Mouse (Mus musculus): ENCODE data around the gene Synpo2. TPM values are rescaled to one million over a fixed set of nuclear protein-coding genes. Genes with fewer than 3 reads are reported as not detected.

Synpo2 gene
- polyA plus RNA-seq, 1 experiment = 5.4 TPM

- Histone ChIP-seq H3K27ac (ENCODE audit: insufficient read depth, low read depth, low read length) (no peak overlapping the region), H3K27me3 (replicated peaks; ENCODE audit: control insufficient read depth, insufficient read depth, low read length) (no peaks in the 10 kb centered on the region), H3K4me3 (ENCODE audit: insufficient read depth, low read depth, low read length) (no peak overlapping the region), H3K36me3 (ENCODE audit: control insufficient read depth, insufficient read depth, low read length) (no peaks in the 10 kb centered on the region), H3K4me1 (ENCODE audit: control insufficient read depth, insufficient read depth, low read length) (no peaks in the 10 kb centered on the region)
- WGBS = 86% methylated on average over 7 of the region's 7 CpGs
- TF ChIP-seq CTCF (conservative IDR thresholded peaks at IDR 0.05; ENCODE audit: insufficient read depth, insufficient read length, low read depth, low read length) = no peak
- TF ChIP-seq POLR2A (IDR thresholded peaks at IDR 0.05; ENCODE audit: low read depth, low read length) = no peak
- no peak for DNase-seq
Measured at GRCm38 (mm10) chr3:123205485-123205884, 30.5 kb downstream of the Synpo2 start.

- no peak overlapping the region for H3K27ac ChIP-seq (ENCODE audit: insufficient read depth, low read depth, low read length)
- H3K4me1 ChIP-seq (ENCODE audit: control insufficient read depth, insufficient read depth, low read length) = no peaks in the 10 kb centered on the region
- TF ChIP-seq CTCF (conservative IDR thresholded peaks at IDR 0.05; ENCODE audit: insufficient read depth, insufficient read length, low read depth, low read length) (no peak), POLR2A (IDR thresholded peaks at IDR 0.05; ENCODE audit: low read depth, low read length) (no peak)
- 70% methylated on average over 6 of the region's 6 CpGs for WGBS
- H3K36me3 ChIP-seq (ENCODE audit: control insufficient read depth, insufficient read depth, low read length) = no peaks in the 10 kb centered on the region
- no peaks in the 10 kb centered on the region for H3K27me3 ChIP-seq (replicated peaks; ENCODE audit: control insufficient read depth, insufficient read depth, low read length)
- H3K4me3 ChIP-seq (ENCODE audit: insufficient read depth, low read depth, low read length) = no peak overlapping the region
- DNase-seq = no peak
Measured at GRCm38 (mm10) chr3:123205065-123205464, 30.9 kb downstream of the Synpo2 start.

GRCm38 (mm10) chr3:123204658-123205057 lies 31.3 kb downstream of the Synpo2 start:
- Histone ChIP-seq H3K4me3 (ENCODE audit: insufficient read depth, low read depth, low read length) (no peak overlapping the region), H3K27me3 (replicated peaks; ENCODE audit: control insufficient read depth, insufficient read depth, low read length) (no peaks in the 10 kb centered on the region), H3K4me1 (ENCODE audit: control insufficient read depth, insufficient read depth, low read length) (no peaks in the 10 kb centered on the region), H3K36me3 (ENCODE audit: control insufficient read depth, insufficient read depth, low read length) (no peaks in the 10 kb centered on the region), H3K27ac (ENCODE audit: insufficient read depth, low read depth, low read length) (no peak overlapping the region)
- TF ChIP-seq CTCF (conservative IDR thresholded peaks at IDR 0.05; ENCODE audit: insufficient read depth, insufficient read length, low read depth, low read length) (no peak), POLR2A (IDR thresholded peaks at IDR 0.05; ENCODE audit: low read depth, low read length) (no peak)
- peak; percentile 8 for DNase-seq
- WGBS = 48% methylated on average over 4 of the region's 4 CpGs

- H3K27ac ChIP-seq (ENCODE audit: insufficient read depth, low read depth, low read length) = no peak overlapping the region
- H3K4me1 ChIP-seq (ENCODE audit: control insufficient read depth, insufficient read depth, low read length) = no peaks in the 10 kb centered on the region
- WGBS = 81% methylated on average over 2 of the region's 2 CpGs
- no peak for TF ChIP-seq CTCF (conservative IDR thresholded peaks at IDR 0.05; ENCODE audit: insufficient read depth, insufficient read length, low read depth, low read length)
- TF ChIP-seq POLR2A (IDR thresholded peaks at IDR 0.05; ENCODE audit: low read depth, low read length) = no peak
- no peak for DNase-seq
- H3K4me3 ChIP-seq (ENCODE audit: insufficient read depth, low read depth, low read length) = no peak overlapping the region
- H3K36me3 ChIP-seq (ENCODE audit: control insufficient read depth, insufficient read depth, low read length) = no peaks in the 10 kb centered on the region
- no peaks in the 10 kb centered on the region for H3K27me3 ChIP-seq (replicated peaks; ENCODE audit: control insufficient read depth, insufficient read depth, low read length)
Measured at GRCm38 (mm10) chr3:123201798-123202197, 34.2 kb downstream of the Synpo2 start.

- no peaks in the 10 kb centered on the region for H3K27me3 ChIP-seq (replicated peaks; ENCODE audit: control insufficient read depth, insufficient read depth, low read length)
- H3K36me3 ChIP-seq (ENCODE audit: control insufficient read depth, insufficient read depth, low read length) = no peaks in the 10 kb centered on the region
- DNase-seq = no peak
- TF ChIP-seq POLR2A (IDR thresholded peaks at IDR 0.05; ENCODE audit: low read depth, low read length) = no peak
- no peak for TF ChIP-seq CTCF (conservative IDR thresholded peaks at IDR 0.05; ENCODE audit: insufficient read depth, insufficient read length, low read depth, low read length)
- 93% methylated on average over 4 of the region's 4 CpGs for WGBS
- no peaks in the 10 kb centered on the region for H3K4me1 ChIP-seq (ENCODE audit: control insufficient read depth, insufficient read depth, low read length)
- H3K4me3 ChIP-seq (ENCODE audit: insufficient read depth, low read depth, low read length) = no peak overlapping the region
- no peak overlapping the region for H3K27ac ChIP-seq (ENCODE audit: insufficient read depth, low read depth, low read length)
Measured at GRCm38 (mm10) chr3:123193740-123194139, 42.2 kb downstream of the Synpo2 start.

- H3K27me3 ChIP-seq (replicated peaks; ENCODE audit: control insufficient read depth, insufficient read depth, low read length) = no peaks in the 10 kb centered on the region
- no peaks in the 10 kb centered on the region for H3K36me3 ChIP-seq (ENCODE audit: control insufficient read depth, insufficient read depth, low read length)
- TF ChIP-seq POLR2A (IDR thresholded peaks at IDR 0.05; ENCODE audit: low read depth, low read length) (no peak), CTCF (conservative IDR thresholded peaks at IDR 0.05; ENCODE audit: insufficient read depth, insufficient read length, low read depth, low read length) (no peak)
- H3K4me1 ChIP-seq (ENCODE audit: control insufficient read depth, insufficient read depth, low read length) = no peaks in the 10 kb centered on the region
- no peak for DNase-seq
- no peak overlapping the region for H3K27ac ChIP-seq (ENCODE audit: insufficient read depth, low read depth, low read length)
- no peak overlapping the region for H3K4me3 ChIP-seq (ENCODE audit: insufficient read depth, low read depth, low read length)
Measured at GRCm38 (mm10) chr3:123191602-123192001, 44.3 kb downstream of the Synpo2 start.

- Histone ChIP-seq H3K27me3 (replicated peaks; ENCODE audit: control insufficient read depth, insufficient read depth, low read length) (no peaks in the 10 kb centered on the region), H3K4me3 (ENCODE audit: insufficient read depth, low read depth, low read length) (no peak overlapping the region), H3K27ac (ENCODE audit: insufficient read depth, low read depth, low read length) (no peak overlapping the region), H3K36me3 (ENCODE audit: control insufficient read depth, insufficient read depth, low read length) (no peaks in the 10 kb centered on the region), H3K4me1 (ENCODE audit: control insufficient read depth, insufficient read depth, low read length) (no peaks in the 10 kb centered on the region)
- no peak for DNase-seq
- TF ChIP-seq CTCF (conservative IDR thresholded peaks at IDR 0.05; ENCODE audit: insufficient read depth, insufficient read length, low read depth, low read length) = no peak
- TF ChIP-seq POLR2A (IDR thresholded peaks at IDR 0.05; ENCODE audit: low read depth, low read length) = no peak
- 66% methylated on average over 6 of the region's 6 CpGs for WGBS
Measured at GRCm38 (mm10) chr3:123190329-123190728, 45.6 kb downstream of the Synpo2 start.

- H3K27ac ChIP-seq (ENCODE audit: insufficient read depth, low read depth, low read length) = no peak overlapping the region
- DNase-seq = no peak
- no peaks in the 10 kb centered on the region for H3K4me1 ChIP-seq (ENCODE audit: control insufficient read depth, insufficient read depth, low read length)
- H3K4me3 ChIP-seq (ENCODE audit: insufficient read depth, low read depth, low read length) = no peak overlapping the region
- WGBS = 48% methylated on average over 1 of the region's 1 CpGs
- TF ChIP-seq POLR2A (IDR thresholded peaks at IDR 0.05; ENCODE audit: low read depth, low read length) (no peak), CTCF (conservative IDR thresholded peaks at IDR 0.05; ENCODE audit: insufficient read depth, insufficient read length, low read depth, low read length) (no peak)
- H3K27me3 ChIP-seq (replicated peaks; ENCODE audit: control insufficient read depth, insufficient read depth, low read length) = no peaks in the 10 kb centered on the region
- no peaks in the 10 kb centered on the region for H3K36me3 ChIP-seq (ENCODE audit: control insufficient read depth, insufficient read depth, low read length)
Measured at GRCm38 (mm10) chr3:123189826-123190225, 46.1 kb downstream of the Synpo2 start.

Data from kidney, adult 2 months (tissue).